In the genomic region with DNA sequence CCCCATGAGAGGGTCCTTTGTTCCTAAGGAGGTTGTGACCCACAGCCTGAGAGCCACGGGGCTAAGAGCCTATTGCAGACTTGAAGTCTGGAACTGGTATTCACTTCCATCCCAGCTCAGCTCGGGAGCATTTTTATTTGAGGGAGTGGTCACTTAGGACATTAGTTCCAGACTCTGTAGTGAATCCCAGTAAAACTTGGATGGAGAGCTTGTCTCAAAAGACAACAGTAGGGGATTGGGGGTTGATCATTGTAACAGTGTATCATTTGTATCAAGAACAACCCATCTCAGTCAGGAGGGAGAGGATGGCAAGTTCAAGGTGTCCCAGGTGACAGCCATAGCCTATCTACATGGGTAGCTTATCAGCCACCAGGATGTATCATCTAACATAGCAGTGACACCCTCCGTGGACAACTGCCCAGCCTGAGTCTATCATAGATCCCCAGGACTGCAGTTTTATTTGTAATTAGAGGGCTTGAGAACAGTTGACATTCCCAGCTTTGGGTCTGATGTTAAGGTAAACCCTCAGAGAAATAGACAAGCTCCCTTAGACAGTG, we compare ENCODE assay signal across 19 mouse cellular contexts. TPM values are rescaled to one million over a fixed set of nuclear protein-coding genes. Genes with fewer than 3 reads are reported as not detected.
DNase-seq lines count a peak whose midpoint lies in the region; ATAC-seq and TF ChIP-seq lines count a peak whose summit lies in the region.
"Had no signal": no experiment of that assay in that cellular context is flagged by ENCODE, and none has a peak within 500 bp of the region (broad histone marks: within the 10 kb centered on the region; RNA-seq: fewer than 3 reads in every experiment).

No protein-coding gene starts in this region.

- no peak overlapping the region for H3K4me3 ChIP-seq in heart, adult 2 months
- H3K4me3 ChIP-seq in limb, embryonic 13.5 days: no peak overlapping the region
- H3K4me3 ChIP-seq in limb, embryonic 10.5 days: no peak overlapping the region
- H3K4me3 ChIP-seq: forebrain, embryonic 15.5 days; heart, embryonic 15.5 days; hindbrain, embryonic 15.5 days had no signal

- H3K4me1 ChIP-seq in heart, adult 2 months (ENCODE audit: control insufficient read depth, insufficient read depth, low read length): no peaks in the 10 kb centered on the region; the same call in 1 of the 2 replicates
- peaks cover 29% of the 10 kb centered on the region for H3K4me1 ChIP-seq in limb, embryonic 13.5 days
- peaks cover 25% of the 10 kb centered on the region for H3K4me1 ChIP-seq in limb, embryonic 10.5 days

- WGBS in heart, adult 2 months: 24% methylated on average over 3 of the region's 3 CpGs
- WGBS in limb, embryonic 13.5 days: 44% methylated on average over 3 of the region's 3 CpGs
- WGBS in limb, embryonic 10.5 days: 46% methylated on average over 3 of the region's 3 CpGs

- no peak overlapping the region for H3K4me2 ChIP-seq in limb, embryonic 13.5 days (replicated peaks)
- H3K4me2 ChIP-seq: forebrain, embryonic 15.5 days; heart, embryonic 15.5 days; hindbrain, embryonic 15.5 days had no signal

- H3K27ac ChIP-seq in heart, adult 2 months: no peak overlapping the region
- 0 out of 2 replicates have a peak overlapping the region, but pooled peaks have one; percentile 28 for H3K27ac ChIP-seq in limb, embryonic 13.5 days
- H3K27ac ChIP-seq in limb, embryonic 10.5 days: no peak overlapping the region
- H3K27ac ChIP-seq: forebrain, embryonic 15.5 days; heart, embryonic 15.5 days; hindbrain, embryonic 15.5 days; stomach, postnatal 0 days had no signal

- TF ChIP-seq POLR2A in heart, adult 2 months (IDR thresholded peaks at IDR 0.05; ENCODE audit: insufficient read depth, low read depth, low read length): 0 out of 2 replicates have a peak, but pooled peaks have one; percentile 6

- no peak overlapping the region for H3K9ac ChIP-seq in heart, adult 2 months (ENCODE audit: low read depth, low read length)
- H3K9ac ChIP-seq in limb, embryonic 13.5 days: no peak overlapping the region
- H3K9ac ChIP-seq: forebrain, embryonic 15.5 days; heart, embryonic 15.5 days; hindbrain, embryonic 15.5 days had no signal

- H3K36me3 ChIP-seq in heart, adult 2 months (ENCODE audit: control insufficient read depth, insufficient read depth, low read length): peaks cover 9% of the 10 kb centered on the region
- peaks cover 95% of the 10 kb centered on the region for H3K36me3 ChIP-seq in limb, embryonic 13.5 days
- H3K36me3 ChIP-seq in limb, embryonic 10.5 days: peaks cover 99% of the 10 kb centered on the region

- no peaks in the 10 kb centered on the region for H3K9me3 ChIP-seq in limb, embryonic 13.5 days
- H3K9me3 ChIP-seq in limb, embryonic 10.5 days (replicated peaks): no peaks in the 10 kb centered on the region
- H3K9me3 ChIP-seq: forebrain, embryonic 15.5 days; heart, embryonic 15.5 days; hindbrain, embryonic 15.5 days had no signal

- intact Hi-C loops in heart, adult 2 months (cut with DNase I): no loop called here
- intact Hi-C loops in heart, postnatal 10 days (cut with DNase I): no loop called here
- intact Hi-C loops in left cerebral cortex, postnatal 25 days (cut with DNase I): no loop called here

- no peak for DNase-seq in heart, adult 2 months
- DNase-seq in heart, postnatal 10 days: no peak
- DNase-seq in limb, embryonic 10.5 days (ENCODE audit: low spot score): no peak
- peak; percentile 17 to 26 for DNase-seq in right cerebral cortex, postnatal 10 days (ENCODE audit: low spot score in 2 of 2)
- no peak for DNase-seq in right cerebral cortex, adult 18-20 months
- DNase-seq in left cerebral cortex, postnatal 25 days (ENCODE audit: low spot score in 2 of 2): no peak
- DNase-seq in ovary, postnatal 14 days (ENCODE audit: low spot score): no peak
- DNase-seq: cerebellum, adult 18-20 months; cerebellum, postnatal 25 days; embryo, embryonic 11 days; kidney, adult 11 months; kidney, postnatal 10 days; lung, adult 2 months; retina, postnatal 1 day had no signal

- H3K27me3 ChIP-seq in heart, adult 2 months (ENCODE audit: control insufficient read depth, insufficient read depth, low read length): no peaks in the 10 kb centered on the region
- H3K27me3 ChIP-seq in limb, embryonic 13.5 days: no peaks in the 10 kb centered on the region
- no peaks in the 10 kb centered on the region for H3K27me3 ChIP-seq in limb, embryonic 10.5 days (ENCODE audit: low read depth, poor library complexity, severe bottlenecking)
- H3K27me3 ChIP-seq: forebrain, embryonic 15.5 days; heart, embryonic 15.5 days; hindbrain, embryonic 15.5 days had no signal

- ATAC-seq in limb, embryonic 13.5 days (ENCODE audit: low FRiP score, low read depth): no peak
- ATAC-seq: forebrain, embryonic 15.5 days had no signal

- TF ChIP-seq EP300 in heart, adult 2 months (IDR thresholded peaks at IDR 0.05; ENCODE audit: insufficient read depth, low read depth, low read length): no peak

- peaks cover 1% of the 10 kb centered on the region; the same call in 1 of the 2 replicates for H3K79me2 ChIP-seq in heart, adult 2 months (replicated peaks; ENCODE audit: control insufficient read depth, insufficient read depth, low read length)

- TF ChIP-seq CTCF in heart, adult 2 months (IDR thresholded peaks at IDR 0.05): no peak

RNA-seq across cellular contexts. Expression of a gene that starts 6.9 kb away (rescaled TPM):
- 100 to 1,000 TPM; 316 to 361 TPM for total RNA-seq in heart, adult 2 months (2021)
- polyA plus RNA-seq in heart, adult 2 months (2012; rRNA removed): 196 and 320 TPM in 2 replicates
- total RNA-seq in heart, postnatal 10 days (2021): 100 to 1,000 TPM; 380 to 408 TPM
- 767 and 820 TPM in 2 replicates for polyA plus RNA-seq in limb, embryonic 13.5 days (2015; fragmentation: Nextera tagmentation; extraction: Ambion mirVana)
- polyA plus RNA-seq in limb, embryonic 10.5 days (2016; fragmentation: Nextera tagmentation; extraction: Ambion mirVana): 745 and 824 TPM in 2 replicates
- 100 to 1,000 TPM; 230 to 233 TPM for total RNA-seq in left cerebral cortex, postnatal 25 days (2021)

RNA-seq across cellular contexts. Expression of a gene that starts 10.8 kb away (rescaled TPM):
- under 1 TPM in 1 of 2 experiments, not detected in 1; 0.13 TPM for total RNA-seq in heart, adult 2 months (2021)
- polyA plus RNA-seq in heart, adult 2 months (2012; rRNA removed): 0.12 and 0.43 TPM in 2 replicates
- under 1 TPM; 0.35 to 0.62 TPM for total RNA-seq in heart, postnatal 10 days (2021)
- polyA plus RNA-seq in limb, embryonic 13.5 days (2015; fragmentation: Nextera tagmentation; extraction: Ambion mirVana): 0.84 and 0.87 TPM in 2 replicates
- polyA plus RNA-seq in limb, embryonic 10.5 days (2016; fragmentation: Nextera tagmentation; extraction: Ambion mirVana): 0.21 and 0.63 TPM in 2 replicates
- total RNA-seq in left cerebral cortex, postnatal 25 days (2021): 1 to 10 TPM; 2.8 to 3.3 TPM

RNA-seq across cellular contexts. Expression of a gene that starts 58.6 kb away (rescaled TPM):
- total RNA-seq in heart, adult 2 months (2021): 10 to 100 TPM; 15.6 to 22.4 TPM
- 16.1 and 22.5 TPM in 2 replicates for polyA plus RNA-seq in heart, adult 2 months (2012; rRNA removed)
- 10 to 100 TPM; 25.0 to 33.3 TPM for total RNA-seq in heart, postnatal 10 days (2021)
- 6.1 and 6.8 TPM in 2 replicates for polyA plus RNA-seq in limb, embryonic 13.5 days (2015; fragmentation: Nextera tagmentation; extraction: Ambion mirVana)
- 8.8 and 10.0 TPM in 2 replicates for polyA plus RNA-seq in limb, embryonic 10.5 days (2016; fragmentation: Nextera tagmentation; extraction: Ambion mirVana)
- total RNA-seq in left cerebral cortex, postnatal 25 days (2021): 100 to 1,000 TPM; 180 to 181 TPM

Comparison
In these comparisons a context has a peak if more than half of its experiments do, and no peak if none do; other contexts are left out.
1. DNase-seq: peak in right cerebral cortex, postnatal 10 days (2 of 2); none in heart, adult 2 months (0 of 2), heart, postnatal 10 days (0 of 2), limb, embryonic 10.5 days (single experiment), right cerebral cortex, adult 18-20 months (single experiment), left cerebral cortex, postnatal 25 days (0 of 2) and ovary, postnatal 14 days (single experiment).
2. RNA of a gene that starts 58.6 kb away (total RNA-seq): 180 to 181 TPM in left cerebral cortex, postnatal 25 days; 25.0 to 33.3 TPM in heart, postnatal 10 days and 15.6 to 22.4 TPM in heart, adult 2 months; every median in the first group is over 4 times any median in the second.